Mouse (Mus musculus): Measurements from ENCODE around the gene Gjb5.

GRCm38 (mm10) chr4:127364431-127364830 is 6.5 kb upstream of the Gjb5 start:
- TF ChIP-seq CTCF (IDR thresholded peaks at IDR 0.05 in 2 of 3, conservative IDR thresholded peaks at IDR 0.05 in 1 of 3; ENCODE audit: control insufficient read depth in 1 of 3, insufficient read depth in 1 of 3, low read depth in 2 of 3, low read length in 3 of 3, poor library complexity in 1 of 3, severe bottlenecking in 1 of 3) (no peak), MAFK (IDR thresholded peaks at IDR 0.05; ENCODE audit: borderline replicate concordance, low read depth, low read length) (no peak), KAT2A (conservative IDR thresholded peaks at IDR 0.05; ENCODE audit: low read depth, low read length) (no peak), POLR2AphosphoS2 (IDR thresholded peaks at IDR 0.05; ENCODE audit: low read length) (no peak), NRF1 (IDR thresholded peaks at IDR 0.05; ENCODE audit: insufficient read depth, low read depth, low read length, poor library complexity, severe bottlenecking) (no peak), ZMIZ1 (IDR thresholded peaks at IDR 0.05; ENCODE audit: low read depth, low read length) (no peak), MAX (IDR thresholded peaks at IDR 0.05; ENCODE audit: low read length) (no peak), RAD21 (IDR thresholded peaks at IDR 0.05; ENCODE audit: low read depth, low read length) (no peak), USF1 (IDR thresholded peaks at IDR 0.05; ENCODE audit: low read depth, low read length) (no peak), ZKSCAN1 (IDR thresholded peaks at IDR 0.05; ENCODE audit: low read depth, low read length) (no peak), POLR2A (IDR thresholded peaks at IDR 0.05; ENCODE audit: control insufficient read depth in 1 of 2, insufficient read depth in 1 of 2, low read depth in 1 of 2, low read length in 2 of 2, poor library complexity in 1 of 2) (no peak), USF2 (IDR thresholded peaks at IDR 0.05; ENCODE audit: borderline replicate concordance in 1 of 2, insufficient read depth in 1 of 2, low read depth in 1 of 2, low read length in 2 of 2) (no peak)

Data from MEL (cell line).